Mouse (Mus musculus) embryo, embryonic 9.5 days (tissue): Measurements from ENCODE around the gene Srrm2.

Source experiments
- DNase-seq: peaks from one replicate; pipeline ENCODE4 v3.0.0-alpha.2; 2017; ENCODE audit errors: extremely low spot score

The Srrm2 gene

GRCm38 (mm10) chr17:23857193-23857592 lies 66.9 kb downstream of the Srrm2 start:
- DNase-seq = no peak

- DNase-seq = no peak
These were observed 67.6 kb downstream of the Srrm2 start for GRCm38 (mm10) chr17:23857913-23858312.

GRCm38 (mm10) chr17:23862926-23863325 lies 72.6 kb downstream of the Srrm2 start:
- DNase-seq = no peak

- no peak for DNase-seq
These were observed 77.4 kb downstream of the Srrm2 start, which contains the start of gene Prss21 for GRCm38 (mm10) chr17:23867756-23868155. Prss21 (plus strand) TSS chr17:23868056.

DNA sequence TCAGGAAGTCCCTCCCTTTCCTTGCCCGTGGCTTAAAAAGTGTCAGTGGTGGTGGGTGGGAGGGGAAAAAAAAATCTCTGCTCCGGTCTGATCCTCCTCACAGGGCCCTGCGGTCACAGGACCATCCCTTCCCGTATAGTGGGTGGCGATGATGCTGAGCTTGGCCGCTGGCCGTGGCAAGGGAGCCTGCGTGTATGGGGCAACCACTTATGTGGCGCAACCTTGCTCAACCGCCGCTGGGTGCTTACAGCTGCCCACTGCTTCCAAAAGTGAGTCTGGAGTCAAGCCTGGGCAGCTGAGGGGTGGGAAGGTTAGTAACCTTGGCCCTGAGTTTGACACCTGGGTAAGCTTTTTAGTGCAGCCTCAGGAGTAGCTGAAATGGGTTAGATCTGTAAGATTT lies 78.2 kb downstream of the Srrm2 start:
- DNase-seq = no peak
